Mouse (Mus musculus) left cerebral cortex, postnatal 25 days (tissue): ENCODE results near the gene Olfr718-ps1. TPM values are rescaled to one million over a fixed set of nuclear protein-coding genes. Genes with fewer than 3 reads are reported as not detected.
"Not testable (repeated sequence)": the region's sequence is repeated elsewhere in the genome, so short reads cannot be mapped to it uniquely, and the experiment has no call there.

Experiments used
- DNase-seq, 2 experiments: peaks; one replicate each; pipeline ENCODE4 v3.0.0; 2022; ENCODE audit warnings: low spot score in 2 of 2, mixed read lengths in 1 of 2
- intact Hi-C: fragments of 180-260 bp; cut with DNase I; formaldehyde crosslinking; loops from one replicate; pipeline ENCODE4 v1.15.1; 2025
- total RNA-seq, 2 experiments: library from RNA; stranded (reverse); gene quantifications; 2 replicates each; pipeline ENCODE4 v1.2.3; 2021

Gene Olfr718-ps1
- under 1 TPM; 0.09 to 0.14 TPM for total RNA-seq

GRCm38 (mm10) chr5:143147481-143147880 lies at the start of gene Olfr718-ps1:
TSS of gene Olfr718-ps1 (minus strand) at chr5:143147581.
- no peak for DNase-seq
- intact Hi-C loops, result no loop called here

- no peak for DNase-seq
- intact Hi-C loops, result no loop called here
These were observed 49.1 kb upstream of the Olfr718-ps1 start for GRCm38 (mm10) chr5:143196506-143196905.

- DNase-seq, result no peak
- intact Hi-C loops, result no loop called here
These were observed 47.8 kb upstream of the Olfr718-ps1 start for GRCm38 (mm10) chr5:143195166-143195565.

- DNase-seq, intact Hi-C loops: not testable (repeated sequence)
These were observed 47.4 kb upstream of the Olfr718-ps1 start for GRCm38 (mm10) chr5:143194747-143195146.

- DNase-seq, result no peak
- intact Hi-C loops, result no loop called here
These were observed 45.4 kb upstream of the Olfr718-ps1 start for GRCm38 (mm10) chr5:143192806-143193205.

GRCm38 (mm10) chr5:143188014-143188413 lies 40.6 kb upstream of the Olfr718-ps1 start:
- intact Hi-C loops, result not testable (repeated sequence)

GRCm38 (mm10) chr5:143180255-143181076 lies 33.1 kb upstream of the Olfr718-ps1 start, which contains the start of the genes Rbak and Spdye4b:
TSS of gene Rbak (minus strand) at chr5:143180775.
TSS of gene Spdye4b (plus strand) at chr5:143181017.
- intact Hi-C loops, result loop anchor here (1.0 kb wide), 1 partner anchor 55 kb away; the partner anchor contains the start of gene Zfp12
- DNase-seq, result peak; percentile 96 to 98

More at GRCm38 (mm10) chr5:143188014-143188413, 40.6 kb upstream of the Olfr718-ps1 start:
- DNase-seq, result not testable (repeated sequence)

GRCm38 (mm10) chr5:143179179-143179578 lies 31.8 kb upstream of the Olfr718-ps1 start:
- DNase-seq, result no peak
- intact Hi-C loops, result loop anchor here (2.0 to 5.0 kb wide), 2 partner anchors 66 to 123 kb away; partner anchors contain the start of gene Rnf216

- intact Hi-C loops, result loop anchor here (2.0 to 5.0 kb wide), 2 partner anchors 65 to 125 kb away; partner anchors contain the start of gene Rnf216
- DNase-seq, result no peak
These were observed 30.3 kb upstream of the Olfr718-ps1 start for GRCm38 (mm10) chr5:143177541-143178200.

- DNase-seq, result no peak
- intact Hi-C loops, result loop anchor here (5.0 kb wide), 1 partner anchor 126 kb away; no protein-coding TSS in a partner anchor
These were observed 28.6 kb upstream of the Olfr718-ps1 start for GRCm38 (mm10) chr5:143175970-143176369.

- no peak for DNase-seq
- intact Hi-C loops, result no loop called here
These were observed 18.2 kb upstream of the Olfr718-ps1 start for GRCm38 (mm10) chr5:143165508-143166070.

- intact Hi-C loops, result no loop called here
- DNase-seq, result no peak
These were observed 8.2 kb upstream of the Olfr718-ps1 start for GRCm38 (mm10) chr5:143155534-143155933.

GRCm38 (mm10) chr5:143153756-143154155 lies 6.4 kb upstream of the Olfr718-ps1 start:
- DNase-seq, result no peak
- intact Hi-C loops, result no loop called here

- no peak for DNase-seq
- intact Hi-C loops, result no loop called here
These were observed 2.7 kb upstream of the Olfr718-ps1 start for GRCm38 (mm10) chr5:143150044-143150443.

GRCm38 (mm10) chr5:143149536-143149935 lies 2.2 kb upstream of the Olfr718-ps1 start:
- DNase-seq, result no peak
- intact Hi-C loops, result no loop called here

GRCm38 (mm10) chr5:143148661-143149060 lies 1.3 kb upstream of the Olfr718-ps1 start:
- intact Hi-C loops, result no loop called here
- DNase-seq, result no peak

GRCm38 (mm10) chr5:143137580-143137979 lies 9.8 kb downstream of the Olfr718-ps1 start:
- no peak for DNase-seq
- intact Hi-C loops, result no loop called here

GRCm38 (mm10) chr5:143135042-143135441 lies 12.3 kb downstream of the Olfr718-ps1 start:
- DNase-seq, result no peak
- intact Hi-C loops, result no loop called here

- not testable (repeated sequence) for DNase-seq
These were observed 13.0 kb downstream of the Olfr718-ps1 start for GRCm38 (mm10) chr5:143134216-143135010.

More at GRCm38 (mm10) chr5:143134216-143135010, 13.0 kb downstream of the Olfr718-ps1 start:
- intact Hi-C loops, result not testable (repeated sequence)
